Mouse (Mus musculus) urinary bladder, postnatal 4 days (tissue): ENCODE data around the gene Btbd9.

ENCODE experiments used
- DNase-seq, 2 experiments: peaks; one replicate each; pipeline ENCODE4 v3.0.0; 2021 to 2022; ENCODE audit warnings: low spot score in 2 of 2

Gene Btbd9

GRCm38 (mm10) chr17:30210936-30211335 lies 365.4 kb downstream of the Btbd9 start:
- DNase-seq: no peak

GRCm38 (mm10) chr17:30210262-30210661 lies 366.0 kb downstream of the Btbd9 start:
- no peak for DNase-seq

GRCm38 (mm10) chr17:30205062-30205825 lies 371.0 kb downstream of the Btbd9 start:
- DNase-seq: no peak

GRCm38 (mm10) chr17:30200283-30200682 lies 376.0 kb downstream of the Btbd9 start:
- no peak for DNase-seq

- DNase-seq: no peak
Measured at GRCm38 (mm10) chr17:30199374-30200247, 376.7 kb downstream of the Btbd9 start.

- peak in 1 of 2 experiments; percentile 53 for DNase-seq
Measured at GRCm38 (mm10) chr17:30198422-30198821, 377.9 kb downstream of the Btbd9 start.

- DNase-seq: peak in 1 of 2 experiments; percentile 57
Measured at GRCm38 (mm10) chr17:30197280-30198030, 378.8 kb downstream of the Btbd9 start.

- peak; percentile 16 to 44 for DNase-seq
Measured at GRCm38 (mm10) chr17:30196401-30197279, 379.6 kb downstream of the Btbd9 start.

GRCm38 (mm10) chr17:30195591-30196183 lies 380.6 kb downstream of the Btbd9 start:
- peak; percentile 15 to 52 for DNase-seq

GRCm38 (mm10) chr17:30194629-30195445 lies 381.5 kb downstream of the Btbd9 start:
- peak; percentile 13 to 36 for DNase-seq

- DNase-seq: peak; percentile 16 to 44
Measured at GRCm38 (mm10) chr17:30194091-30194490, 382.2 kb downstream of the Btbd9 start.

- peak in 1 of 2 experiments; percentile 23 for DNase-seq
Measured at GRCm38 (mm10) chr17:30193615-30194014, 382.7 kb downstream of the Btbd9 start.

- DNase-seq: peak; percentile 15 to 51
Measured at GRCm38 (mm10) chr17:30192416-30193005, 383.8 kb downstream of the Btbd9 start.

- DNase-seq: peak in 1 of 2 experiments; percentile 15
Measured at GRCm38 (mm10) chr17:30191097-30191640, 385.1 kb downstream of the Btbd9 start.

- no peak for DNase-seq
Measured at GRCm38 (mm10) chr17:30188031-30188981, 388.0 kb downstream of the Btbd9 start.

GRCm38 (mm10) chr17:30187581-30187980 lies 388.7 kb downstream of the Btbd9 start:
- no peak for DNase-seq

- DNase-seq: no peak
Measured at GRCm38 (mm10) chr17:30187154-30187553, 389.1 kb downstream of the Btbd9 start.

- no peak for DNase-seq
Measured at GRCm38 (mm10) chr17:30183561-30183960, 392.7 kb downstream of the Btbd9 start.
